Mouse (Mus musculus): Measurements from ENCODE around the gene Prickle2.

DNA sequence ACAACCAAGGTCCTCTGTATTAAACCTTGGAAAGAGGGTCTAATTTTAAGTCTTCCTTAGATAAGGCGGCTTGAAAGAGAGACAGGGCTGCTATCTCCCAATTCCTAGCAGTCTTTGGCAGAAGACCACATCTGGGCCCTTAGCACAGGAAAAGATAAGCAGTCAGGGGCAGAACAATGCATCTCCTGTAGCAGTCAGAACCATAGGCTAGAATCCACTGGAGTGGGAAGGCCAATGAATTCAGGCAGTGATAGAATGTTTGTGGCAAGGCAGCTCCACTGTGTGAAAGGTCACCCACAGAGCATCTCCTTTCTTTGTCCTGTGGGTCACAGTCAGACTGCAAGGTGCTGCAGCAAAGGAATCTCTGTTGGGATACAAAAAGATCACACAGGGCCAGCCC, 240.3 kb downstream of the Prickle2 start:
- TF ChIP-seq POLR2A (IDR thresholded peaks at IDR 0.05; ENCODE audit: borderline replicate concordance, extremely low read depth, low read depth, low read length) (no peak), CTCF (IDR thresholded peaks at IDR 0.05; ENCODE audit: insufficient read depth, low read length) (no peak)

All from lung, adult 2 months (tissue).